Mouse (Mus musculus) gastrocnemius, adult 2 months (tissue): ENCODE results near the gene Apoc1. TPM values are rescaled to one million over a fixed set of nuclear protein-coding genes. Genes with fewer than 3 reads are reported as not detected.

Experiments
- DNase-seq: peaks from one replicate; pipeline ENCODE4 v3.0.0; 2022
- H3K27ac ChIP-seq: fragments of 200-600 bp; 2 replicates; pipeline ENCODE4 v1.8.1; 2022; ENCODE audit warnings: mild to moderate bottlenecking
- H3K4me3 ChIP-seq: fragments of 200-600 bp; 2 replicates; pipeline ENCODE4 v1.8.1; 2022; ENCODE audit warnings: mild to moderate bottlenecking, moderate library complexity
- CTCF ChIP-seq: fragments of 200-600 bp; IDR thresholded peaks from 2 replicates; pipeline ENCODE4 v1.8.1; 2022; ENCODE audit warnings: antibody characterized with exemption, mild to moderate bottlenecking, moderate library complexity
- intact Hi-C: fragments of 180-260 bp; cut with DNase I; formaldehyde crosslinking; loops from one replicate; pipeline ENCODE4 v1.15.1; 2025
- total RNA-seq, 2 experiments: library from RNA; stranded (reverse); gene quantifications; 2 replicates each; pipeline ENCODE4 v1.2.3; 2021

Gene Apoc1
- total RNA-seq, 2 experiments from 2014 or later: 0.64 to 1.1 TPM

DNA sequence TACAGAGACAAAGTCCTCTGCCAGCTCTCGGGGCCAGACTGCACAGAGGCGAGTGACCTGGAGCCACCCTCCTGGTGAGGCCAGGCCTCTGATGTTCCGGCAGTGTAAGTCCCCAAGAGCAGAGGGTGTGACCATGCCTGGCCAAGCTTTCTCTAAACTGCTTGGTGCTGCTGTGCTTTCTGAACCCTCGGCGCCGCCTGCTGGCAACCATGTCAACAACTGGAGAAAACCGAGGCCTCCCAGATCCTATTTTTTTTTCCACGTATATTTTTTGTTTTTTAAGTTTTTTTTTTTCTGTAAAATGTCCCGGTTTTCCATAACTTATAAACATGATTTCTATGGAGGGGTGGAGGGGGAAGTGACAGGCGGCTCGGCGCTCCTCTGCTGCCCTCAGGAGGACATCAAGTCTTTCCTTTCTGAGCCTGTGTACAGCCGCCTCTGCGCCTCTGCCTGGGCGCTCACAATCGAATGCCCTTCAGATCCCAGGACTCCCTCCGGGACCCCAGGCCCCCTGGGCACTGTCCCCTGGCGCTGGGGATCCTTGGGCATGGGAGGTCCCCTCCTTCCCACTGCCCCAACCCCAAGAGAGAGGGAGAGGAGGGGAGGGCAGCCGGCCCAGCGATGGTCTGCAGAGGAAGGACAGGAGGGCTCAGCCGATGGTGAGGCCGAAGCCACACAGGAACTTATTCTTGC, 8.8 kb upstream of the Apoc1 start:
- DNase-seq: peak; percentile 82
- TF ChIP-seq CTCF: peak; percentile 70
- peak overlapping the region; percentile 24; the same call in 1 of the 2 replicates for H3K4me3 ChIP-seq
- H3K27ac ChIP-seq: peak overlapping the region; percentile 83
- intact Hi-C loops: loop anchor here (2.0 kb wide), 1 partner anchor 32 kb away; no protein-coding TSS in a partner anchor

DNA sequence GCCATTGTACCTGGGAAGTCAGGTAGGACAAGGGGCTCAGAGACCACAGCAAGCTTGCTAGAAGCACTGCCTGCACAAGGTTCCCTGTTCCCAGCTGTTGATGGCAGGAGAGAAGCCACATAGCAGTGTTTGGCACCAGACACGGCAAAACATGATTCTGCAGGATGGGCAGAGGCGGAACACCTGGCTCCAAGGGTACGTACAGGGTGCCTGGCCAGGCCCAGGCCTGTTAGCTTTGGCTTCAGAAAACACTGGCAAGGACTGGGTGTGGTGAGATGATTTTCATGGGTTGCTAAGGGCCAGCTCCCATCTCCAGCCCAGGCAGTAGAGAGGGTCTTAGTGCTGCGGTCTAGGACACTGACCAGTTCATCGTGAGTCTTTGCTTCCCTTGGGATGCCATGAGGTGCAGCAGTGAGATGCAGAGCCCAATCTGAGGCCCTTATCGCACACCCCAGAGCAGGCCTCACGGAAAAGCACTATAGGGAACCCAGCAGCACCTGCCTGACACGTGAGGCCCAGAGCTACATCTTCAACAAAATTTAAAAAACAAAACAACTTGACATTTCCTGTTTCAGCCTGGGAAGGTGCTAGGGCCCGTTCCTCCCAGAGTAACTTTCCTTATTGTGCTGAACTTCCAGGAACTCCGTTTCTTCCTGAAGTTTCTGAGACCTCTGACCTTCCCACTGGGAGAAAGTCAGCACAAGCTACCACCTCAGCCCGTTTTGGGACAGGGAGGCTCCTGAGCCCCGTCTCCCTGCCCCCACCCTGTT, 8.0 kb upstream of the Apoc1 start:
- H3K4me3 ChIP-seq: peak overlapping the region; percentile 21; the same call in 1 of the 2 replicates

DNA sequence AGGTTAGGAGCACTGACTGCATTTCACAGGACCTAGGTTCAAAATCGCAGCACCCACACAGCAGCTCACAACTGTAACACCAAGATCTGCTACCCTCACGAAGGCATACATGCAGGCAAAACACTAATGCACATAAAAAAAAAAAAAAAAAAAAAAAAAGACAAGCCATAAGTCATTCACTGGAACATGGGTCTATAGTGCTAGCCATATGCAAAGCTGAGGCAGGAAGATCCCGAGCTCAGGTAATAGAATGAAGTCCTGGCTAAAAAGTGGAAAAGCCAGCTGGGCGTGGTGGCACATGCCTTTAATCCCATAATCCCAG, 7.3 kb upstream of the Apoc1 start:
- no peak for DNase-seq
- intact Hi-C loops: loop anchor here (2.0 kb wide), 1 partner anchor 31 kb away; no protein-coding TSS in a partner anchor
- no peak overlapping the region; the same call in 1 of the 2 replicates for H3K4me3 ChIP-seq
- peak overlapping the region; percentile 83 for H3K27ac ChIP-seq
- no peak for TF ChIP-seq CTCF

More for the DNA sequence above, 8.0 kb upstream of the Apoc1 start:
- H3K27ac ChIP-seq: peak overlapping the region; percentile 83
- intact Hi-C loops: loop anchor here (2.0 kb wide), 1 partner anchor 32 kb away; no protein-coding TSS in a partner anchor
- no peak for TF ChIP-seq CTCF
- DNase-seq: no peak

DNA sequence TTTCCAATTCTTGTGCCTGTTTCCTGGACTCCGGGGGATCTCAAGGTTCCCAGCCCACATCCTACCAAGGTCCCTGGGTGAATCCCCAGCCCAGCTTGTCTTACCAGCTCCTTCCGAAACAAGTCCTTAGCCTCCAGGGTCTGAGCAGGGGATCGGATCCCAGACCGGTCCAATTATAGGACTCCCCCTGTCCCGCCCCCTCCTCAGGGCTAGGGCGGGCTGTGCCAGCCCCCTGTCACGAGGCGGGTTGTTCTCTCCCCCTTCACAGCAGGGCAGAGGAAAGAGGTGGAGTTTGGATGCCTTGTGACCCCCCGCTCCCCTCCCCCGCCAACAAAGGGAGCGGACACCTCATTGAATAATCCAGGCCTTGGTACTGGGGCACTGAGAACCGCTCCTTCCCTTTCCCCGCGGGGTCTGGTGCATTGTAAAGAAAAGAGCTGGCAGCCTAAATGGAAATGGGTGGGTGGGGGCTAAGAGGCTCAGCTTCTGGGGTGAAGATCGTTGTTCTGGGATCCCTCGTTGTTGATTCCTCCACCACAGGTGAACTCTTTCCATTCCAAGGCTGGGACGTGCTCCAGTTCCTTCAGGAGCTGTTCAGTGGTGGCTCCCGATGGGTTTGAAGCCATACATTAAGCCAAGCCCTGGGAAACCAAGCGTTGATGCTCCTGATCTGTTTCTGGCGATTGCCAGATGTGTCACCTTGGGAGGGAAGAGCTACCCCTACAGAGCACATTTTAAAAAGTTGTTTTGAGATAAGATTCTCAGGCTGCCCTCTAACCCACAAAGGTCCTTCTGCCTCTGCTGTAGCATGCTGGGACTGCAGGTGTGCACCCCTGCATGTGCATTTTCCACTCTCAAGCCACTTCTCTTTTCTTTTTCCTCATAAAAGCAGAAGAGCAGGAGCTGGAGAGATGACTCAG, 6.7 kb upstream of the Apoc1 start, which contains the start of gene Apoe:
TSS of gene Apoe (minus strand) at position 282 of the 920 bp plus-strand sequence.
- peak; percentile 68 for DNase-seq
- H3K4me3 ChIP-seq: peak within 1 kb of the TSS; percentile 69
- intact Hi-C loops: no loop called here
- H3K27ac ChIP-seq: peak within 1 kb of the TSS; percentile 83
- no peak for TF ChIP-seq CTCF

DNA sequence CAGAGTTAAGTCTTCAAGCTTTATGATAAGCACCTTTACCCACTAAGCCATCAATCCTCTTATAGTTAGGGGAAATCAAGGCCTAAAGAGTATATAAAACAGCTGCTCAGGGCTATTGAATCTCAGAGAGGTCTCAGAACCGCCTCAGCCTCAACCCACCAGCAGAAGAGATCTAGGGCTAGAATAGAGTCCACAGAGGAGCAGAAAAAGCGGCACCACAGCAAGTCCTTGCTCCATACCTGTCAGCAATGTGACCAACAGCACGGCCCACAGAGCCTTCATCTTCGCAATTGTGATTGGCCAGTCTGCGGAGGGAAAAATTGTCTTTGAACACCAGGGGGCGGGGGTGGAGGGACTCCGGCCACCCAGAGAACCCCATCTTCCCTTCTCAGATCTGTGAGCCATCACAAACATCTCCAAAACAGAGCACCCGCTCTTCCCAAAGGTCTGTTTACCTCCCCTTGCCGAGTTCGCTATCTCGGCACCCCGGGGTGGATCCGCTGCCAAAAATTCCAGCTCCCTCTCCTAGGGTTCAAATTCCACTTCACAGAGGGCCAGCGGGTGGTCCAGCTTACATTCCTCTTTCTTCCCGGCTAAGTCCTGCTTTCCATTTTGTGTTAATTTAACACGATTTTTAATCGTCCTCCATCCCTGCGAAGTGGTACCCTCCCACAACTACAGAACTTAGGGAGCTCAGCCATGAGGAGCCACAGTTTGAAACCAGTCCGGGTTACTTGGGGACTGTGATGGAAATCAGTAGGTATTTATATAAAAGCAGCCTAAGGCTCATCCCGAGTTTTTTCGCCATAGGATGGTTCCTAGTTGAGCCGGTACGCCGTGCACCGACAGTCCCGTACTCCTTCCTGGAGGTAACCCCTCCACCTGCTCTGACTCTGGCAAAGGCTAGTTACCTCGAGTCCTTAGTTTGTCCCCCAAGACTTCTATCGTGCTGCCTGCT, 5.8 kb upstream of the Apoc1 start:
- intact Hi-C loops: no loop called here
- no peak for DNase-seq
- peak; percentile 24 for TF ChIP-seq CTCF
- peak overlapping the region; percentile 83 for H3K27ac ChIP-seq
- peak overlapping the region; percentile 69 for H3K4me3 ChIP-seq

DNA sequence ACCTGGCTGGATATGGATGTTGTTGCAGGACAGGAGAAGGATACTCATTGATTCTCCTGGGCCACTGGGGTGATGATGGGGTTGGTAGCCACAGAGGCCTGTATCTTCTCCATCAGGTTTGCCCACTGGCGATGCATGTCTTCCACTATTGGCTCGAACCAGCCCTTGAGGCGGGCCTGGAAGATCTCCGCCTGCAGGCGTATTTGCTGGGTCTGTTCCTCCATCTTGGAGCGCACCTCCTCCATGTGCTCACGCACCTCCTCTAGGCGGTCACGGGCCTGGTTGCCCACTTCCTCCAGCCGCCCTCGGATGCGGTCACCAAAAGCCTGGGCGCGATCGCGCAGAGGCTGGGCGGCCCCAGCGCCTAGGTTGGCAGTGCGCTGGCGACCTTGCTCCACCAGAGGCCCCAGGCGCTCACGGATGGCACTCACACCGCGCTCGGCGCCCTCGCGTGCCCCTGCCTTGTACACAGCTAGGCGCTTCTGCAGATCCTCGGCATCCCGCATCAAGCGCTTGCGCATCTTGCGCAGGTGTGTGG, 3.9 kb upstream of the Apoc1 start:
- no peak for DNase-seq
- intact Hi-C loops: no loop called here
- no peak for TF ChIP-seq CTCF
- H3K27ac ChIP-seq: no peak overlapping the region
- no peak overlapping the region for H3K4me3 ChIP-seq

DNA sequence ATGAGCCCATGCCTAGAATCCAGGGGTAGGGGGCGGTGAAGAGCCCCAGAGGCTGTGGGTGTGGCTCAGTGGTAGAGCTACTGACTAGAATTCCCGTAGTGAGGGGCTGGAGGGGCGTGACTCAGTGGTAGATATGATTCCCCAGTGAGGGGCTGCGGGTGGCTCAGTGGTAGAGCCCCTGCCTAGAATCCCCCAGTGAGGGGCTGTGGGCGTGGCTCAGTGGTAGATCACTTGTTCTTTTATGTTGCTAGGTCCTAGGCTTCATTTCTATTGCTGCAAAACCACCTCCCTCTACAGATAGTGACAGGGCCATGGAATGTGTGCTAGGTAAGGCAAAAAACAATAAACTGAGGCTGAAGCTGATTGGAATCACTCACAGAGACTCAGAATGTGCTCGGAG, 3.4 kb upstream of the Apoc1 start:
- H3K27ac ChIP-seq: no peak overlapping the region
- intact Hi-C loops: no loop called here
- H3K4me3 ChIP-seq: no peak overlapping the region
- no peak for TF ChIP-seq CTCF
- DNase-seq: no peak

DNA sequence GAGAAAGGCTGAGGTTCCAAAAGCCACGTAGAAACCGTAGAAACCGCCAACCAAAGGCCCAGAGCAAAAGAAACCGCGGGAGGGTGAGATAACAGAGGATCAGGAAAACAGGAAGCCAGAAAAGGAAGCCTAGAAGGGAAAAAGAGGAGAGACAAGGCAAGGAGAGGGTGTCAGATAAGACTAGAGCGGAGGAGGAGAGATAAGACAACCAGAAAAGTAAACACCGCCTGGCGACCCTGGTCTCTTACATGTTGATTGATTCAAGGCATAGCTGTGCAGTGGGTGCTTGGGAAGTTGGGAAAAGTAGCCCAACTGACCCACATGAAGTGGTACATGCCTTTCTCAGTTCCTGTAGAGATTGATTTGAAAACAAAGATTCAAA, 2.7 kb upstream of the Apoc1 start:
- peak overlapping the region; percentile 24 for H3K27ac ChIP-seq
- DNase-seq: no peak
- intact Hi-C loops: no loop called here
- no peak overlapping the region for H3K4me3 ChIP-seq
- TF ChIP-seq CTCF: no peak

DNA sequence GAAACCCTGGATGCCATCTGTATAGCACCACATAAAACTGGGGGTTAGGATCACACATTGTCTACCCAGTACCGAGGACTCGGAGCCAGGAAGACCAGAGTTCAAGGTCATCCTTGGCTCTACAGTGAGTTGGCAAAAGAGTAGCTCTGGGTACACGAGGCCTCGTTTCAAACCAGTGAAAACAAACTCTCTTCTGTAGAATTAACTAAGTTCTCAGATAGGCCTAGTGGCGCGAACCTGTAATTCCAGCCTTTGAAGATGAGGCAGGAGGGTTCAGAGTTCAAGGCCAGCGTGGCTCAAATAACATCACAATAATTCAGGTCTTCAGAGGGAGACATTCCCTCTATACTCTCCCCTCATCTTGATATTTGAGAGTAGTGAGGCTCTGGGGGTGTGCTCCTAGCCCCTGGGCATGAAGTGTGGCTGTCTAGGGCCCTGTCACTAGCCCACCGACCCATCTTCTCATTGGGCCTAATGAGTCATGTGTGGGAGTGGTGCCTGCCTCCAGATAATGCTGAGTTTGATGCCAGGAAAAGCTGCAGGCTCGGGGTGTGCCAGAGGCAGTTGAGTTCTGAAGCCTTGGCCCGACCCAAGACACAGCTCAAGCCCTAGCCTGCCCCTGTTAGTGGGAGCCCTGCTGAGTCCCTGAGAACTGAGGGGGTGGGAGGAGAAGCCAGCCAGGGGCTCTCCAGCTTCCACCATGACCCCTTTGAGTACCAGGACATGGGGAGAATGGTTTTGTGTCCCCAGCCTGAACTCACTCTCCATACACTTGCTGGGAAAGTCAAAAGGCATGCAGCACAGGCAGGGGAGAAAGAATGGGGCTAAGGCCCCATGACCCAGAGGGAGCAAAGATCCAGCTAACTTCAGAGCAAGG, 2.1 kb upstream of the Apoc1 start:
- no peak for DNase-seq
- H3K4me3 ChIP-seq: no peak overlapping the region
- no peak for TF ChIP-seq CTCF
- intact Hi-C loops: no loop called here
- H3K27ac ChIP-seq: peak overlapping the region; percentile 52; the same call in 1 of the 2 replicates

DNA sequence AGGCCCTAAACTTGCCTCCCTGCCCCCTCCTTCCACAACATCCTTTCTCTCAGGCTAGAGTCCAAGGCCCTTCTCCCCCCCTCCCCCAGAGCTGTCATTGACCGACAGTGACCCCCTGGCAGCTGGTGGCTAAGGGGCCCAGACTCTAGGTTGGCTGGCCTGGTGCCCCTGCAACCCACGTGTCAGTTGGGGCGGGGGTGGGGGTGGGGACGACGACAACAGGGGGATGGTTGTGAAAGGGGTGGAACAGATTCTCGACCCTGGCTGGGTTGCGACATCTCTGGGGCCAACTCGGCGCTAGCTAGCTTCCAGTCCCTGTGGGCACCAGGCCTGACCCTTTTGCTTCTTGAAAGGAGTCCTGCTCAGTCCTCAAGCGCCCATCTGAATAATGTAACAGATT, 961 bp upstream of the Apoc1 start:
- H3K4me3 ChIP-seq: no peak overlapping the region
- H3K27ac ChIP-seq: peak overlapping the region; percentile 52
- DNase-seq: peak; percentile 65
- TF ChIP-seq CTCF: no peak
- intact Hi-C loops: no loop called here

DNA sequence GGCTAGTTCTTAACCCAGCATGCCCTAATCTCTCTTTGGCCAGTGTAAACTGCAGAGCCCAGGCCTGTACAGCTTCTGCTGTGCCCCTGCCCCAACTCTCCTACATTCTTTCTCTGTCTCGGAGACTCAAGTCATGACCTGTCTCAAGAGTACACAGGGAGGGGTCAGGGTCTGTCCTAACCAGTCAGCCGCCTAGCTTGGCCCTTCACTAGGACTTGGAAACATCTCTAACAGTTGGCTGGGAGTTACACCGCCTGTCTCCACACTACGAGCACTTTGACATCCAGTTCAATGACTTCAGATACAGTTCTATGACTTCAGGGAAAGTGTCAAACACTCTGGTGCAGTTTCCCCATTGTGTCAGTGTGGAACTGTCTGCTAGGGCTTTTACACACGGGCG, 1.0 kb downstream of the Apoc1 start:
- no peak for TF ChIP-seq CTCF
- H3K27ac ChIP-seq: no peak overlapping the region
- H3K4me3 ChIP-seq: no peak overlapping the region
- intact Hi-C loops: no loop called here
- DNase-seq: no peak
